Mouse (Mus musculus): ENCODE data around the gene Vstm2l. TPM values are rescaled to one million over a fixed set of nuclear protein-coding genes. Genes with fewer than 3 reads are reported as not detected.
A peak's percentile ranks its signal among the peaks of the same experiment; 100 is the strongest.

The Vstm2l gene
- polyA plus RNA-seq, 1 experiment from 2014 or later, result 2.7 TPM

- no peaks in the 10 kb centered on the region for H3K9me3 ChIP-seq (replicated peaks)
- WGBS, result 7% methylated on average over 7 of the region's 7 CpGs
- no peak for ATAC-seq
- no peaks in the 10 kb centered on the region for H3K36me3 ChIP-seq (ENCODE audit: poor library complexity, severe bottlenecking)
- H3K27ac ChIP-seq, result peak overlapping the region; percentile 68
- H3K4me2 ChIP-seq, result peak overlapping the region; percentile 48
- 0 out of 2 replicates have a peak overlapping the region, but pooled peaks have one; percentile 9 for H3K4me3 ChIP-seq
- H3K27me3 ChIP-seq, result peaks cover 25% of the 10 kb centered on the region
- peaks cover 20% of the 10 kb centered on the region for H3K4me1 ChIP-seq
- peak overlapping the region; percentile 22; the same call in 1 of the 2 replicates for H3K9ac ChIP-seq
These were observed 61.1 kb downstream of the Vstm2l start for GRCm38 (mm10) chr2:157975595-157975994.

DNA sequence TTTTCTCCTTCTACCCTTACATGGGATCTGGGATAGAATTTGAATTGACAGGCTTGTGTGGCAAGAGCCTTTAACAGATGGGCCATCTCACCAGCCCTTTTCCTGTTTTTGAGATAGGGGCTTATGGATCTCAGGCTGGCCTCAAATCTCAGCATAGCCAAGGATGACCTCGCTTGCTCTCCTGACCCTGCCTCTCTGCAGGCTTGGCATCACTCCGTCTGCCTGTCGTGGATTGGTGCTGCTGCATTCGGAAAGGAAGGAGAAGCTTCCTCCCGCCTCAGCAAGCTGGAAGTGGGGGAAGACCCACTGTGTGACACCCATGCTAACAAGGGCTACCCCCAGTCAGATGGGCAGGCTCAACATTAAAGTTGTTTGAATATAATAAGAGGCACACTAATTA, 64.8 kb downstream of the Vstm2l start:
- Histone ChIP-seq H3K36me3 (ENCODE audit: poor library complexity, severe bottlenecking) (peaks cover 7% of the 10 kb centered on the region), H3K4me2 (no peak overlapping the region), H3K27me3 (peaks cover 9% of the 10 kb centered on the region; the same call in 1 of the 2 replicates), H3K9me3 (replicated peaks) (no peaks in the 10 kb centered on the region), H3K4me3 (no peak overlapping the region), H3K27ac (no peak overlapping the region), H3K4me1 (peaks cover 19% of the 10 kb centered on the region), H3K9ac (no peak overlapping the region)
- WGBS, result 56% methylated on average over 5 of the region's 5 CpGs
- no peak for ATAC-seq

GRCm38 (mm10) chr2:157982727-157983126, 68.3 kb downstream of the Vstm2l start:
- 94% methylated on average over 3 of the region's 3 CpGs for WGBS
- H3K27ac ChIP-seq, result no peak overlapping the region
- ATAC-seq, result no peak

GRCm38 (mm10) chr2:157983276-157983675, 68.8 kb downstream of the Vstm2l start:
- no peak for ATAC-seq
- 83% methylated on average over 4 of the region's 4 CpGs for WGBS
- H3K36me3 ChIP-seq (ENCODE audit: poor library complexity, severe bottlenecking), result peaks cover 10% of the 10 kb centered on the region

More at GRCm38 (mm10) chr2:157982727-157983126, 68.3 kb downstream of the Vstm2l start:
- Histone ChIP-seq H3K27me3 (no peaks in the 10 kb centered on the region), H3K4me3 (no peak overlapping the region), H3K4me1 (peaks cover 10% of the 10 kb centered on the region; the same call in 1 of the 2 replicates), H3K36me3 (ENCODE audit: poor library complexity, severe bottlenecking) (peaks cover 10% of the 10 kb centered on the region), H3K9me3 (replicated peaks) (no peaks in the 10 kb centered on the region), H3K4me2 (no peak overlapping the region), H3K9ac (no peak overlapping the region)

GRCm38 (mm10) chr2:157985611-157986010, 71.2 kb downstream of the Vstm2l start:
- H3K4me1 ChIP-seq, result peaks cover 13% of the 10 kb centered on the region; the same call in 1 of the 2 replicates
- peak overlapping the region; percentile 40 for H3K27ac ChIP-seq
- no peak overlapping the region for H3K4me2 ChIP-seq
- peaks cover 10% of the 10 kb centered on the region for H3K36me3 ChIP-seq (ENCODE audit: poor library complexity, severe bottlenecking)
- WGBS, result 78% methylated on average over 4 of the region's 4 CpGs
- no peak overlapping the region for H3K4me3 ChIP-seq
- no peaks in the 10 kb centered on the region for H3K9me3 ChIP-seq (replicated peaks)
- no peak overlapping the region for H3K9ac ChIP-seq
- no peaks in the 10 kb centered on the region for H3K27me3 ChIP-seq
- no peak for ATAC-seq

More at GRCm38 (mm10) chr2:157983276-157983675, 68.8 kb downstream of the Vstm2l start:
- Histone ChIP-seq H3K9me3 (replicated peaks) (no peaks in the 10 kb centered on the region), H3K4me3 (no peak overlapping the region), H3K27me3 (no peaks in the 10 kb centered on the region), H3K27ac (no peak overlapping the region), H3K4me1 (peaks cover 13% of the 10 kb centered on the region; the same call in 1 of the 2 replicates), H3K9ac (no peak overlapping the region), H3K4me2 (no peak overlapping the region)

- Histone ChIP-seq H3K27me3 (no peaks in the 10 kb centered on the region), H3K36me3 (ENCODE audit: poor library complexity, severe bottlenecking) (peaks cover 14% of the 10 kb centered on the region), H3K4me2 (no peak overlapping the region), H3K9ac (no peak overlapping the region), H3K4me1 (peaks cover 13% of the 10 kb centered on the region; the same call in 1 of the 2 replicates), H3K27ac (no peak overlapping the region), H3K4me3 (no peak overlapping the region), H3K9me3 (replicated peaks) (no peaks in the 10 kb centered on the region)
- no peak for ATAC-seq
- whole genome bisulfite sequencing, result 87% methylated on average over 6 of the region's 6 CpGs
These were observed 71.8 kb downstream of the Vstm2l start for GRCm38 (mm10) chr2:157986235-157986634.

- WGBS, result 67% methylated on average over 7 of the region's 7 CpGs
- H3K27me3 ChIP-seq, result no peaks in the 10 kb centered on the region
- peaks cover 27% of the 10 kb centered on the region for H3K36me3 ChIP-seq (ENCODE audit: poor library complexity, severe bottlenecking)
- peak; percentile 50; the same call in 1 of the 2 replicates for ATAC-seq
- no peak overlapping the region for H3K4me3 ChIP-seq
- no peaks in the 10 kb centered on the region for H3K9me3 ChIP-seq (replicated peaks)
- H3K9ac ChIP-seq, result no peak overlapping the region
- H3K4me2 ChIP-seq, result no peak overlapping the region
- H3K4me1 ChIP-seq, result peaks cover 13% of the 10 kb centered on the region; the same call in 1 of the 2 replicates
- peak overlapping the region; percentile 37; the same call in 1 of the 2 replicates for H3K27ac ChIP-seq
These were observed 74.2 kb downstream of the Vstm2l start for GRCm38 (mm10) chr2:157988416-157989190.

- no peak overlapping the region for H3K4me3 ChIP-seq
- ATAC-seq, result no peak
- peaks cover 13% of the 10 kb centered on the region; the same call in 1 of the 2 replicates for H3K4me1 ChIP-seq
These were observed 75.5 kb downstream of the Vstm2l start for GRCm38 (mm10) chr2:157989946-157990345.

DNA sequence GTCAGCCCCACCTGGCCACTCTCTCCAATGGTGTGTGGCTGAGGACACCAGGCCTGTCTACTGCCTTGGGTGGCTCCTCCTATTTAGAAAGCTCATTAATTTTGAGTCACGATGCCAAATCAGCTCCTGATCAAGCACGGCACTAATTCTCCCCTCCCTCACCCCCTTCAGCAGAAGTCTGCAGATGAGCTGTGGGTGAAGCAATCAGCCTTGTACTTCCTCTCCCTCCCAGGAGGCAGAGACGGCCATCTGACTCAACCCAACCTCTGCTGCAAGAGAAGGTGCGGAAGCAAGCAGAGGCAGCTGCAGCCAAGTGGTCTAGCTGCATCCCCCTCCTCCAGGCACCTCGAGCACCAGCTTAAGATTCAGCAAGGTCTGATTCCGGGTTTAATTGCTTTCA, 76.6 kb downstream of the Vstm2l start:
- Histone ChIP-seq H3K4me3 (no peak overlapping the region), H3K4me2 (no peak overlapping the region), H3K36me3 (ENCODE audit: poor library complexity, severe bottlenecking) (peaks cover 49% of the 10 kb centered on the region), H3K27me3 (no peaks in the 10 kb centered on the region), H3K4me1 (0 out of 2 replicates have a peak, but pooled peaks cover 4% of the 10 kb centered on the region), H3K9me3 (replicated peaks) (no peaks in the 10 kb centered on the region), H3K27ac (no peak overlapping the region), H3K9ac (no peak overlapping the region)
- 81% methylated on average over 6 of the region's 6 CpGs for WGBS
- ATAC-seq, result no peak

More at GRCm38 (mm10) chr2:157989946-157990345, 75.5 kb downstream of the Vstm2l start:
- Histone ChIP-seq H3K27ac (no peak overlapping the region), H3K9ac (no peak overlapping the region), H3K27me3 (no peaks in the 10 kb centered on the region), H3K9me3 (replicated peaks) (no peaks in the 10 kb centered on the region), H3K36me3 (ENCODE audit: poor library complexity, severe bottlenecking) (peaks cover 38% of the 10 kb centered on the region), H3K4me2 (no peak overlapping the region)
- 96% methylated on average over 2 of the region's 2 CpGs for WGBS

DNA sequence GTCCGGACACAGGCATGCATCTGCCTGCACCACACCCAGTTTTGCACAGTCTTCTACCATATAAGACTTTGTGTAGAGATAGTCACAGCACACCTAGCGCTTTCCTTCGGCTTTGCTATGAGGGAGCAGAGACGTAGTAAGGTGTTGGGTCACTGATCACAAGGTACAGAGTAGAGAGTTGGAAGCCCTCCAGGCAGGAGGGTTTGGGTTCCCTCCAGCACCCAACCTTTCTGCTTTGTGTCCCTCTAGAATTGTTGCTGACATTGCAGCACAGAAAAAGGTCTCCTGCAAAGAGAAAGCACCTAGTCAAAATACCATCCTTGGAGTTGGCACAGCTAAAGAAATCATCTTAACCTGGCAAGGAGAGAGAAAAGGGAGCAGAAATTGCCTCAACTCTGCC, 78.0 kb downstream of the Vstm2l start:
- Histone ChIP-seq H3K4me1 (0 out of 2 replicates have a peak, but pooled peaks cover 4% of the 10 kb centered on the region), H3K27me3 (no peaks in the 10 kb centered on the region), H3K9ac (no peak overlapping the region), H3K27ac (no peak overlapping the region), H3K36me3 (ENCODE audit: poor library complexity, severe bottlenecking) (peaks cover 56% of the 10 kb centered on the region), H3K4me2 (no peak overlapping the region), H3K4me3 (no peak overlapping the region), H3K9me3 (replicated peaks) (no peaks in the 10 kb centered on the region)
- WGBS, result 95% methylated on average over 4 of the region's 4 CpGs
- ATAC-seq, result no peak

All from forebrain, embryonic 13.5 days (tissue).